Mouse (Mus musculus): ENCODE data around the gene ccdc198. TPM values are rescaled to one million over a fixed set of nuclear protein-coding genes. Genes with fewer than 3 reads are reported as not detected.
"Not testable (repeated sequence)": the region's sequence is repeated elsewhere in the genome, so short reads cannot be mapped to it uniquely, and the experiment has no call there.

ccdc198 gene
- polyA plus RNA-seq (2016; fragmentation: Nextera tagmentation; extraction: Ambion mirVana), result 0.06 and 0.29 TPM in 2 replicates

DNA sequence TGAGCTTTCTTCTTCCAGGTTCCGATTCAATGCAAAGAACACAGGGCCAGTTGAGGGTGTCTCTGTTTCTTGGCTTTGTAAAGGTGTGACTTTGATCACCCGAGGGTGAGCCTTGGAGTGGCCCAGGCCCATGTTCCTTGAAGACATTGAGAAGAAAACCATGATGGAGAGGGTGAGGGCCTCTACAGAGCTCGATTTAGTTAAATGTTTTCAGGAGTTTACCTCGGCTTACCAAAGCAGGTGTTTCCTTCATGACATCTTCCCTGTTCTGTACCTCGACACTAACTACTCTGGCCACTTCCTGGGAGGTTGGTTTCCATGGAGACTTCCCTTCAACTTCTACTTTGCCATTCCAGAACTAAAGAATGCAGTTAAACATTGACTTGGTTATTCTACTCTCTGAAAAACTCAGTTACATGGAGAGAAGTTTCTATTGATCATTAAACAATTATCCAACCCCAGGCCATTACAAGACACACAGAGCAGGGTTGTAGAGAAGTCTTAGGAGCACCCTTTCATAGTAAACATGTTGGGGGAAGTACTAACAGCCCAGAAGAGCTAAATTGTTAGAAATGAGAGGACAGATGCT is at the start of gene ccdc198:
ccdc198 (minus strand) TSS at position 349 of the 589 bp plus-strand sequence.
- H3K27me3 ChIP-seq (ENCODE audit: low read depth, poor library complexity, severe bottlenecking), result no peaks in the 10 kb centered on the region
- DNase-seq (ENCODE audit: low spot score), result no peak
- no peaks in the 10 kb centered on the region for H3K36me3 ChIP-seq
- H3K4me1 ChIP-seq, result no peaks in the 10 kb centered on the region
- H3K9me3 ChIP-seq (replicated peaks), result no peaks in the 10 kb centered on the region
- no peak within 1 kb of the TSS for H3K27ac ChIP-seq (replicated peaks)
- H3K4me3 ChIP-seq, result no peak within 1 kb of the TSS
- WGBS, result 87% methylated on average over 5 of the region's 5 CpGs

DNA sequence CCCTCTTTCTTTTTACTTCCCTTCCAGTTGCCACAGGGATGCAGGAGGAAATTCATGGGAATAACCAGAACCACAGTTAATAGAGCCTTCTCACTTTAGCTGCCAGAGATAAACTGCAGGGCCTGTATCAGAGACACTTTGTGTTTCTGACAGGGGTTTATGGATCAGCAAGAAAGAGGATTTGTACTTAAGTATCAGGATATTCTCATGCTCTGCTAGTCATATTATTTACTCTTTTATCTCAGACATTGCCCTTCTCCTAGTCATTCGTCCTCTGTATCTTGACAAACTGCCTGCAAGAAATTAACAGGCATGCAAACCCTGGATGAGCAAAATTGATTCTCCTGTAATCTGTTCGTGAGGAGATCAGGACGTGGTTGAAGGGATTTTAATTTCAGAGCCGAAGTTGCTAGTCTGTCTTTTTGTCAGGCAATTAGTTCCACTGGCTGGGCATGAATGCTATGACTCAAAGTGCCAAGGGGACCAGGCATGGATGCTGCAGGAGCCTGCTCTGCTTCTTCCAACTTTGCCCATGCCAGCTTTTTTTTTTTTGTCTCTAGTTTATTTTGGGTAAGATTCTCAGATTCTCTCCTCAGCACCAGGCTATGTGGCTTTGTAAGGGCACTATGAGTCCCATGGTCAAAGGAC is 48.7 kb upstream of the ccdc198 start:
- Histone ChIP-seq H3K27me3 (ENCODE audit: low read depth, poor library complexity, severe bottlenecking) (0 out of 2 replicates have a peak, but pooled peaks cover 3% of the 10 kb centered on the region), H3K9me3 (replicated peaks) (no peaks in the 10 kb centered on the region), H3K27ac (replicated peaks) (peak overlapping the region; percentile 34), H3K4me1 (peaks cover 16% of the 10 kb centered on the region), H3K36me3 (no peaks in the 10 kb centered on the region), H3K4me3 (no peak overlapping the region)
- DNase-seq (ENCODE audit: low spot score), result peak; percentile 29
- 17% methylated on average over 4 of the region's 4 CpGs for WGBS

DNA sequence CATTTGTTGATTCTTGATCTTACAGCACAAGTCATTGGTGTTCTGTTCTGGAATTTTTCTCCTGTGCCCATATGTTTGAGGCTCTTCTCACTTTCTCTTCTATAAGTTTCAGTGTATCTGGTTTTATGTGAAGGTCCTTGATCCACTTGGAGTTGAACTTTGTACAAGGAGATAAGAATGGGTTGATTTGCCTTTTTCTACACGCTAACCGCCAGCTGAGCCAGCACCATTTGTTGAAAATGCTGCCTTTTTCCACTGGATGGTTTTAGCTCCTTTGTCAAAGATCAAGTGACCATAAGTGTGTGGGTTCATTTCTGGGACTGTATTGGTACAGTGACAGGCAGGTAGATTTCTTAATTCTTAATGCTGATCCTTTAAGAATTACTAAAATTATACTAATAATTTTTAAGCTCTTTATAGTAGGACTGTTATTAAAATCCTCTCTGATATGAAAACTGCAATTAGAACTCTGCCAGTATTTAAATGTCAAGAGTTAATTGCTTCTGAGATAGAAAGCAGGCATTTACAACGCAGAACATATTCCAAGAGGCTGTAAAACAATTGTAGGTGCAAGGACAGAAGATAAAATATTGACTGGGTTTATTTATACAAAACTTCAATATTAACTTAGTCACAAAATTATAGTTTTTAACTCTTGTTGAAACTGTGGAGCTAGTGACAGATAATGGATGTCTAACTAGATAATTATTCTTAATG is 44.9 kb upstream of the ccdc198 start:
- Histone ChIP-seq H3K9me3 (replicated peaks) (no peaks in the 10 kb centered on the region), H3K27me3 (ENCODE audit: low read depth, poor library complexity, severe bottlenecking) (no peaks in the 10 kb centered on the region), H3K4me3 (no peak overlapping the region), H3K4me1 (peaks cover 16% of the 10 kb centered on the region), H3K27ac (replicated peaks) (no peak overlapping the region), H3K36me3 (no peaks in the 10 kb centered on the region)
- WGBS, result 92% methylated on average over 3 of the region's 3 CpGs
- DNase-seq (ENCODE audit: low spot score), result no peak

DNA sequence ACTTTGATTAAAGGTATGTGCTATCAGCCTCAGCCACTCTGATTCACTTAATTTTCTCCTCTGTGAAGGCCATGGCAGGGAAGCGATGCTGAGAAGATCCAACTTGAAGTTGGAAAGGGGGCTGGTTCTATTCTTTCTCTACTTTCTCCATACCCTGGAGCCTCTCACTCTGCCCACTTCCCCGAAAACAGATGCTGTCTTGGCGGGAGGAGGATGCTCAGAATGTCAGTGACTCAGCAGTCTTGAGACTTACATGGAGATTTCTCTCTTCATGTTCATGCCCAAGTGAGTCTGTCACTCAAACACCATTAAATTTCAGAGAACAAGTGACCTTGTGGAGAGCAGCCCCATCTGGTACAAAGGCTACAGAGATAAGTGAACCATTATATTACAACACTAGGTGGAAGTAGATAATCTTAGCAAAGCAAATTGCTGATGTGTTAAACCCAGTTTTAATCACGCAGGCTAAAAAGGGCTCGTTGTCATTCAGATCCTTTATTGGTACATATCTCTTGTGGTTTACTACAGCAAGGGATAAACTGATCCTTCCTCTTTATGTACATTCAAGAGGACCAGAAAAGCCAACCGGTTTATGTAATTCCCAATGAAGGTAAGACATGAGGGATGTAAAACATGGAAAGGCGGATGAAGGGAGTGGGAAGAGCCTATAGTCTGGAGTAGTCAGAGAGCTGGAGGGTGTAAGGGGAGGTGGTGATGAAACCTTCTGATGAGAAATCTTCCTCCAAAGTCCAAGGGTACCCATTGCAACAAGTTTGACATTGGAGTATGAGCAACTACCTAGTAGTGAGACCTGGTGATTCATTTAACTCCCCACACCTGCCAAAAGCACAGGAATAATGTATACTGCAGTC is 38.7 kb upstream of the ccdc198 start:
- no peaks in the 10 kb centered on the region for H3K36me3 ChIP-seq
- 83% methylated on average over 7 of the region's 7 CpGs for WGBS
- H3K4me1 ChIP-seq, result no peaks in the 10 kb centered on the region

DNA sequence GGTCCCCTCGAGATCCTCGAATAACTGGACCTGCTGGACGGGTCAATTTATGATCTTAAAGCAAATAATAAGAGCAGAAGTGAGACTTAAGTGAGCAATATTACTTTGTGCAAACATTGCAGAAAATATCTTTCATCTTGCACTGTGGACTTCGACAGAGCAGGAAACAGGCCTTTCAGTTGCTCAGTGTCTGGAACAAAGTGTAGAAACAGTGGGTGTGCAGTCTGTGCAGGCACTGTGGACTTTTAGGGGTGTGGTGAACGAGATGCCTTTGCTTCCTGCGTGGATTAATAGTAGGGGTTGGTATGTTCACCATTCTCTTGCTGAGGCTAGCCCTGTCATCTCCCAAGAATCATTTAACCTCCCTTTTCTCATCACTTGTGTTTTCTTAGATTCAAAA is 33.6 kb upstream of the ccdc198 start:
- H3K27me3 ChIP-seq (ENCODE audit: low read depth, poor library complexity, severe bottlenecking), result no peaks in the 10 kb centered on the region
- H3K27ac ChIP-seq (replicated peaks), result no peak overlapping the region
- no peak overlapping the region for H3K4me3 ChIP-seq
- H3K9me3 ChIP-seq (replicated peaks), result no peaks in the 10 kb centered on the region
- no peaks in the 10 kb centered on the region for H3K4me1 ChIP-seq
- no peaks in the 10 kb centered on the region for H3K36me3 ChIP-seq
- DNase-seq (ENCODE audit: low spot score), result no peak
- 83% methylated on average over 6 of the region's 6 CpGs for WGBS

More for the DNA sequence above, 38.7 kb upstream of the ccdc198 start:
- no peak for DNase-seq (ENCODE audit: low spot score)
- no peaks in the 10 kb centered on the region for H3K9me3 ChIP-seq (replicated peaks)
- no peaks in the 10 kb centered on the region for H3K27me3 ChIP-seq (ENCODE audit: low read depth, poor library complexity, severe bottlenecking)
- H3K27ac ChIP-seq (replicated peaks), result no peak overlapping the region
- no peak overlapping the region for H3K4me3 ChIP-seq

DNA sequence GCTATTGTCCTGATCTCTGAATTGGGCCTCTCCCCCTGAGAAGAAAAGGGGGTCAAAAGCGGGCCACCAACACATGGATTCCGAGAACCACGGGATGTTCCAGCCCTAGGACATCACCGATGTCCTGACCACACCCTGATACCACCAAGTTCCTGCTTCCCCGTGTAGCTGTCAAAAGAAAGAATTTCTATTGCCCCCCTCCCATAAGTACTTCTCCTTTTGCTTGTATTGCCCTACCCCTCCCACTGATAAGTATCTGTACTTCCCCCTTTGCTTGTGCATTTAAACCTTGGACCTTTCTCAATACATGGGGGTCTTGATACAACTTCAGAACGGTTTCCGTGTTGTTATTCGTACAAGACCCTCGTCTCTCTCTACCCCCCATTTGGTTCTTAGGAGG is 33.2 kb upstream of the ccdc198 start:
- not testable (repeated sequence) for H3K36me3 ChIP-seq; H3K4me3 ChIP-seq; H3K27ac ChIP-seq (replicated peaks); DNase-seq (ENCODE audit: low spot score); H3K9me3 ChIP-seq (replicated peaks); H3K4me1 ChIP-seq; H3K27me3 ChIP-seq (ENCODE audit: low read depth, poor library complexity, severe bottlenecking)
- WGBS, result 91% methylated on average over 9 of the region's 9 CpGs

DNA sequence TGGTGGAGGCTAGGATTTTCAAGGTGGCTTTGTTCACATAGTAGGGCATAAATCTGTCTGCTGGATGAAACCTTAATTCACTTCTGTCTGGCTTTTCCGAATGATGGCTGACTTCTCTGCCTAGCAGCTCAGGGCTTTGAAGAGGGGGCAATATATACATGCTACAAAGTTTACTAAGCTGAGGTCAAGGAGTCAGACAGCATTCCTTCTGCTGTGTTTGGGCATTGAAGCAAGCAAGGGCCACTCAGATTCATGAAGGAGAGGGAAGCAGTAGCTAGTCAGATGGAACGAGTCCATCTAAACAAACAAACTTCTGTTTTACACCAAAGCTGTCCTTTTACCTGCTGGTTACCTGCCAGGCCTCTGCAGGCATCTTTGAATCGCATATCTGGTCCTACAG is 32.4 kb upstream of the ccdc198 start:
- Histone ChIP-seq H3K27me3 (ENCODE audit: low read depth, poor library complexity, severe bottlenecking) (no peaks in the 10 kb centered on the region), H3K4me3 (no peak overlapping the region), H3K9me3 (replicated peaks) (no peaks in the 10 kb centered on the region), H3K4me1 (no peaks in the 10 kb centered on the region), H3K36me3 (no peaks in the 10 kb centered on the region), H3K27ac (replicated peaks) (no peak overlapping the region)
- 76% methylated on average over 3 of the region's 3 CpGs for WGBS
- no peak for DNase-seq (ENCODE audit: low spot score)

DNA sequence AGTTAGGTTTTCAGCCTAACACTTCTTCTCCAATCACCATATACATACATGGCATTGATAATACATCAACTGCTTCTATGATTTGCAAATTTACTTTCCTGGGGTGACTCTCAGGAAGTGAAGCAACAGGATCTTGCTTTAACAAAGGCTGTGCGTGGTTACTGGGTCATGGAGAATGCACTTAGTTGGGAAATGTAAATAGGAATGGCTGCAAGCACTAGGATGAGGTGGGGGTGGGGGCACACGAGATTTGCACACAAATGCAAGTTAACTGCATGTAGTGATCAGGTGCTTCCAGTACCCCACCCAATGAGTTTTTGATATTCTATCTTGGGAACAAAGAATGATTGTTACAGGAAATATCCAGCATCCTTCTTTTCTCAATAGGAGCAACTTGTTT is 30.1 kb upstream of the ccdc198 start:
- Histone ChIP-seq H3K36me3 (no peaks in the 10 kb centered on the region), H3K9me3 (replicated peaks) (no peaks in the 10 kb centered on the region), H3K4me1 (no peaks in the 10 kb centered on the region), H3K27ac (replicated peaks) (no peak overlapping the region), H3K4me3 (no peak overlapping the region), H3K27me3 (ENCODE audit: low read depth, poor library complexity, severe bottlenecking) (no peaks in the 10 kb centered on the region)
- no peak for DNase-seq (ENCODE audit: low spot score)
- WGBS, result 44% methylated on average over 2 of the region's 2 CpGs

DNA sequence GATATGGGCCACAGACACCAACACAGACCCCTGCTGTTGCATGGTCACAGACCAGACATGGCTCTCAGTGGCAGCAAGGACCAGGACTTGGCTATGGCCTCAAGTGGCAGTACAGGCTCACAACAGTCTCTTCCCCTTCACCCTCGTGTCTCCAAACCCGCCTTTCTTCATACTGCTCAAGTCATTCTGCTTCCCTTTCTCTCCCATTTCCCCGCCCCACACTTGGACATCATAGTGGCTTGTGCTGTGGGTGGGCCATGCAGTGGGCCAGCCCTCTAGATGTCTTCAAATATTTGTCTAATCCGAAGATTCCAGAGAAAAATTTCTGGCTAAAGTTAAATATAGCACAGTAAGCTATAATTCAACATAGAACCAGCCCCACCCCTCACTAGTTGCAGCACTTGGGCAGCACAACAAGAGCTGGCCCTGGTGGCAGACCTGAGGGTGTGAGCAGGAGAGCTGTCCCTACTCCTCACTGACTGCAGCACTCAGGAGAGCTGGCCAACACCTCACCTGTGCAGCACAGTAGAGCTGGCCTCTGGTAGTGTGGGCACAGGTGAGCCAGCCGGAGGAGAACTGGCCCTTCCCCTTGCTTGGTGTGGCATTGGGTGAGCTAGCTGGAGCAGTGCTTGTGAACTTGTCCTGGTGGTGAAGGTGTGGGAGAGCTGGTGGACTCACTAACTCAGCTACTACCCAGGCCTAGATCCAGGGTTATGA is 20.2 kb upstream of the ccdc198 start:
- no peak overlapping the region for H3K4me3 ChIP-seq
- no peak overlapping the region for H3K27ac ChIP-seq (replicated peaks)
- no peaks in the 10 kb centered on the region for H3K9me3 ChIP-seq (replicated peaks)
- no peaks in the 10 kb centered on the region for H3K4me1 ChIP-seq
- no peaks in the 10 kb centered on the region for H3K27me3 ChIP-seq (ENCODE audit: low read depth, poor library complexity, severe bottlenecking)
- 84% methylated on average over 5 of the region's 5 CpGs for WGBS
- H3K36me3 ChIP-seq, result no peaks in the 10 kb centered on the region
- no peak for DNase-seq (ENCODE audit: low spot score)

DNA sequence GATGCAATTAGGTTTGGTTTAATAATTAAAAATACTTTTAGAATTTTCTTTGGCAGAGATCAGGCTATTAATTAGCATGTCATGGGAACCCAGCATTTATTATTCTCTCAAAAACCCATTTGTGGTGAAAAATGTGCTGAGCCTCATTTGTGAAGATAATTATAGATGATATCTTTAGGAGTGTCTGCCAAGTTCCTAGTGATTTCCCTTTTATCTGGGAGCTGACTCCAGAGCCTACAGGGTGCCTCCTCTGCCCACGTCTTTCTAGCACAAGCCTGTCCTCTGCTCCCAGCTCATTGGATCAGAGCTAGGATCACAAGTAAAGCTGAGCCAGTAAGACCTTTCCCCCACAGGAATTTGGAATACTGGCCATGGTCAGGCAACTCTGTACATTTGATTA is 3.8 kb downstream of the ccdc198 start:
- DNase-seq (ENCODE audit: low spot score), result no peak
- Histone ChIP-seq H3K4me1 (no peaks in the 10 kb centered on the region), H3K36me3 (no peaks in the 10 kb centered on the region), H3K27me3 (ENCODE audit: low read depth, poor library complexity, severe bottlenecking) (no peaks in the 10 kb centered on the region), H3K9me3 (replicated peaks) (no peaks in the 10 kb centered on the region), H3K4me3 (no peak overlapping the region), H3K27ac (replicated peaks) (no peak overlapping the region)
- WGBS, result 16% methylated on average over 1 of the region's 1 CpGs

DNA sequence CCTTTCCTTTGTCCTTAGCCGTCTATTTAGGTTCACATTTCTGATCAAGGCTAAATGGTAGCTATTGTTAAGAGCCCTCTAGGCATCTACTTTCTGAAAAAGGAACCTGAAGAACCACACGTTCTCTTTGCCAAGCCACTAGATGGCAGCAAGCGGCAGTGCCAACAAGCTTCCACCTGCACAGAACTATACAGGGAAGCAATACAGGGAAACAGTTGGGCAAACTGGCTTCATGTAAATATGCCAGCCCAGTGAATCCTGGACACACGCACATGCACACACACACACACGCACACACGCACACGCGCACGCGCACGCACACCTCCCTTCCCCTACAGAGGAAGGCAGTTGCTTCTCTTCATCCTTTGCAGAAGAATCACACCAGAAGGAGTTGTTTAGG is 7.1 kb downstream of the ccdc198 start:
- peak; percentile 65 for DNase-seq (ENCODE audit: low spot score)

More for the DNA sequence above, 7.1 kb downstream of the ccdc198 start:
- Histone ChIP-seq H3K27me3 (ENCODE audit: low read depth, poor library complexity, severe bottlenecking) (peaks cover 6% of the 10 kb centered on the region; the same call in 1 of the 2 replicates), H3K27ac (replicated peaks) (no peak overlapping the region), H3K9me3 (replicated peaks) (no peaks in the 10 kb centered on the region), H3K4me1 (peaks cover 5% of the 10 kb centered on the region; the same call in 1 of the 2 replicates), H3K4me3 (no peak overlapping the region), H3K36me3 (no peaks in the 10 kb centered on the region)
- 45% methylated on average over 11 of the region's 11 CpGs for WGBS

All from midbrain, embryonic 10.5 days (tissue).